Mouse (Mus musculus): ENCODE measurements around the gene Lrmda.

The Lrmda gene

GRCm38 (mm10) chr14:22719968-22720367 lies 700.5 kb downstream of the Lrmda start:
- no peak for DNase-seq (ENCODE audit: low spot score in 2 of 2)

- DNase-seq (ENCODE audit: low spot score in 2 of 2): no peak
These were observed 702.3 kb downstream of the Lrmda start for GRCm38 (mm10) chr14:22721845-22722244.

GRCm38 (mm10) chr14:22727548-22727947 lies 708.0 kb downstream of the Lrmda start:
- DNase-seq (ENCODE audit: low spot score in 2 of 2): no peak

GRCm38 (mm10) chr14:22728611-22729223 lies 709.2 kb downstream of the Lrmda start:
- DNase-seq (ENCODE audit: low spot score in 2 of 2): peak; percentile 7 to 11

- DNase-seq (ENCODE audit: low spot score in 2 of 2): no peak
These were observed 719.1 kb downstream of the Lrmda start for GRCm38 (mm10) chr14:22738603-22739002.

- DNase-seq (ENCODE audit: low spot score in 2 of 2): no peak
These were observed 723.0 kb downstream of the Lrmda start for GRCm38 (mm10) chr14:22742527-22742926.

- no peak for DNase-seq (ENCODE audit: low spot score in 2 of 2)
These were observed 723.8 kb downstream of the Lrmda start for GRCm38 (mm10) chr14:22743264-22743663.

GRCm38 (mm10) chr14:22744701-22745100 lies 725.2 kb downstream of the Lrmda start:
- no peak for DNase-seq (ENCODE audit: low spot score in 2 of 2)

GRCm38 (mm10) chr14:22745263-22745881 lies 725.9 kb downstream of the Lrmda start:
- DNase-seq (ENCODE audit: low spot score in 2 of 2): no peak

- no peak for DNase-seq (ENCODE audit: low spot score in 2 of 2)
These were observed 726.5 kb downstream of the Lrmda start for GRCm38 (mm10) chr14:22745882-22746480.

- DNase-seq (ENCODE audit: low spot score in 2 of 2): no peak
These were observed 728.3 kb downstream of the Lrmda start for GRCm38 (mm10) chr14:22747816-22748215.

- DNase-seq (ENCODE audit: low spot score in 2 of 2): no peak
These were observed 730.9 kb downstream of the Lrmda start for GRCm38 (mm10) chr14:22750409-22750808.

- DNase-seq (ENCODE audit: low spot score in 2 of 2): peak; percentile 25 to 33
These were observed 731.8 kb downstream of the Lrmda start for GRCm38 (mm10) chr14:22751290-22751689.

- DNase-seq (ENCODE audit: low spot score in 2 of 2): no peak
These were observed 735.1 kb downstream of the Lrmda start for GRCm38 (mm10) chr14:22754633-22755032.

- DNase-seq (ENCODE audit: low spot score in 2 of 2): no peak
These were observed 738.0 kb downstream of the Lrmda start for GRCm38 (mm10) chr14:22757493-22757892.

GRCm38 (mm10) chr14:22759216-22759615 lies 739.7 kb downstream of the Lrmda start:
- DNase-seq (ENCODE audit: low spot score in 2 of 2): no peak

GRCm38 (mm10) chr14:22759673-22760072 lies 740.2 kb downstream of the Lrmda start:
- DNase-seq (ENCODE audit: low spot score in 2 of 2): no peak

GRCm38 (mm10) chr14:22760241-22761039 lies 740.9 kb downstream of the Lrmda start:
- no peak for DNase-seq (ENCODE audit: low spot score in 2 of 2)

GRCm38 (mm10) chr14:22781709-22782108 lies 762.2 kb downstream of the Lrmda start:
- DNase-seq (ENCODE audit: low spot score in 2 of 2): no peak

GRCm38 (mm10) chr14:22782365-22782764 lies 762.9 kb downstream of the Lrmda start:
- no peak for DNase-seq (ENCODE audit: low spot score in 2 of 2)

GRCm38 (mm10) chr14:22783211-22784161 lies 764.0 kb downstream of the Lrmda start:
- DNase-seq (ENCODE audit: low spot score in 2 of 2): no peak

All from right cerebral cortex, adult 2 months (tissue).